ENCODE assay signal across 9 mouse cellular contexts in genomic region chr8:111717866-111718265, GRCm38 (mm10). TPM values are rescaled to one million over a fixed set of nuclear protein-coding genes. Genes with fewer than 3 reads are reported as not detected.
A peak's percentile ranks its signal among the peaks of the same experiment; 100 is the strongest.
DNase-seq lines count a peak whose midpoint lies in the region; ATAC-seq and TF ChIP-seq lines count a peak whose summit lies in the region.
"Had no signal": no experiment of that assay in that cellular context is flagged by ENCODE, and none has a peak within 500 bp of the region (broad histone marks: within the 10 kb centered on the region; RNA-seq: fewer than 3 reads in every experiment).

No protein-coding gene starts in this region.

- no peak for TF ChIP-seq EP300 in heart, postnatal 0 days (IDR thresholded peaks at IDR 0.05; ENCODE audit: low read depth)

- H3K4me3 ChIP-seq in cortical plate, adult 2 months (ENCODE audit: insufficient read depth, low read length) = no peak overlapping the region
- H3K4me3 ChIP-seq in heart, postnatal 0 days (ENCODE audit: low read depth, low read length) = no peak overlapping the region
- no peak overlapping the region for H3K4me3 ChIP-seq in limb, embryonic 15.5 days
- H3K4me3 ChIP-seq in midbrain, embryonic 15.5 days = no peak overlapping the region

- peak overlapping the region; percentile 86 for H3K27ac ChIP-seq in cortical plate, adult 2 months (ENCODE audit: insufficient read depth, low read length)
- H3K27ac ChIP-seq in heart, postnatal 0 days (ENCODE audit: low read depth) = peak overlapping the region; percentile 100
- H3K27ac ChIP-seq in limb, embryonic 15.5 days = peak overlapping the region; percentile 95
- peak overlapping the region; percentile 92 for H3K27ac ChIP-seq in midbrain, embryonic 15.5 days

- peak overlapping the region; percentile 68 for H3K9ac ChIP-seq in heart, postnatal 0 days (replicated peaks; ENCODE audit: low read depth, low read length)
- H3K9ac ChIP-seq in limb, embryonic 15.5 days = no peak overlapping the region
- peak overlapping the region; percentile 19; the same call in 1 of the 2 replicates for H3K9ac ChIP-seq in midbrain, embryonic 15.5 days

- H3K36me3 ChIP-seq in heart, postnatal 0 days (replicated peaks; ENCODE audit: control insufficient read depth, insufficient read depth, low read length) = peaks cover 52% of the 10 kb centered on the region
- H3K36me3 ChIP-seq in limb, embryonic 15.5 days = peaks cover 55% of the 10 kb centered on the region
- H3K36me3 ChIP-seq in midbrain, embryonic 15.5 days (replicated peaks) = peaks cover 22% of the 10 kb centered on the region
- H3K36me3 ChIP-seq: G1E had no signal

- 0 out of 2 replicates have a peak, but pooled peaks have one; percentile 1 for ATAC-seq in heart, postnatal 0 days (ENCODE audit: insufficient read depth, low read depth)
- ATAC-seq in limb, embryonic 15.5 days (ENCODE audit: insufficient number of reproducible peaks, low FRiP score, low TSS enrichment, low read depth) = no peak
- no peak for ATAC-seq in midbrain, embryonic 15.5 days (replicated peaks)

- no peak for TF ChIP-seq CTCF in cortical plate, adult 2 months (IDR thresholded peaks at IDR 0.05; ENCODE audit: extremely low read depth, insufficient read depth, low read length)
- TF ChIP-seq CTCF in heart, postnatal 0 days (IDR thresholded peaks at IDR 0.05; ENCODE audit: low read depth) = peak; percentile 48

- H3K4me2 ChIP-seq in heart, postnatal 0 days (ENCODE audit: low read depth, low read length) = peak overlapping the region; percentile 36; the same call in 1 of the 2 replicates
- H3K4me2 ChIP-seq in limb, embryonic 15.5 days = no peak overlapping the region
- peak overlapping the region; percentile 26; the same call in 1 of the 2 replicates for H3K4me2 ChIP-seq in midbrain, embryonic 15.5 days

- no peaks in the 10 kb centered on the region for H3K27me3 ChIP-seq in heart, postnatal 0 days (ENCODE audit: control insufficient read depth, insufficient read depth, low read length)
- no peaks in the 10 kb centered on the region for H3K27me3 ChIP-seq in limb, embryonic 15.5 days
- H3K27me3 ChIP-seq in midbrain, embryonic 15.5 days (replicated peaks) = no peaks in the 10 kb centered on the region

- H3K4me1 ChIP-seq in cortical plate, adult 2 months (ENCODE audit: control insufficient read depth, insufficient read depth, low read length) = peaks cover 21% of the 10 kb centered on the region
- peaks cover 31% of the 10 kb centered on the region for H3K4me1 ChIP-seq in heart, postnatal 0 days (ENCODE audit: control insufficient read depth, insufficient read depth)
- H3K4me1 ChIP-seq in limb, embryonic 15.5 days = peaks cover 34% of the 10 kb centered on the region
- H3K4me1 ChIP-seq in midbrain, embryonic 15.5 days = peaks cover 37% of the 10 kb centered on the region

- no peak for TF ChIP-seq POLR2A in cortical plate, adult 2 months (IDR thresholded peaks at IDR 0.05; ENCODE audit: extremely low read depth, insufficient read depth, low read length)

- 24% methylated on average over 6 of the region's 6 CpGs for WGBS in heart, postnatal 0 days
- 65% methylated on average over 6 of the region's 6 CpGs for WGBS in limb, embryonic 15.5 days
- 31% methylated on average over 6 of the region's 6 CpGs for WGBS in midbrain, embryonic 15.5 days

- no peaks in the 10 kb centered on the region for H3K9me3 ChIP-seq in heart, postnatal 0 days (replicated peaks; ENCODE audit: control insufficient read depth, low read length)
- H3K9me3 ChIP-seq in limb, embryonic 15.5 days = no peaks in the 10 kb centered on the region
- no peaks in the 10 kb centered on the region for H3K9me3 ChIP-seq in midbrain, embryonic 15.5 days
- H3K9me3 ChIP-seq: G1E had no signal

- peak; percentile 34 for DNase-seq in kidney, adult 11 months
- no peak for DNase-seq in kidney, adult 9 months
- DNase-seq in heart, postnatal 0 days (ENCODE audit: low spot score) = no peak
- no peak for DNase-seq in thymus, adult 18-20 months
- DNase-seq in layer of hippocampus, postnatal 36 days = no peak

RNA-seq across cellular contexts. Expression of gene Bcar1, which starts 25.7 kb away (rescaled TPM):
- polyA plus RNA-seq in cortical plate, adult 2 months (2012; rRNA removed) = 52.3 and 56.5 TPM in 2 replicates
- total RNA-seq in heart, postnatal 0 days (2014; rRNA removed; ENCODE audit: low replicate concordance) = 53.2 and 81.5 TPM in 2 replicates
- 25.6 and 27.9 TPM in 2 replicates for polyA plus RNA-seq in heart, postnatal 0 days (2015; fragmentation: Nextera tagmentation; extraction: Ambion mirVana)
- 35.3 and 35.4 TPM in 2 replicates for polyA plus RNA-seq in limb, embryonic 15.5 days (2015; fragmentation: Nextera tagmentation; extraction: Ambion mirVana)
- 51.9 and 55.8 TPM in 2 replicates for polyA plus RNA-seq in midbrain, embryonic 15.5 days (2015; fragmentation: Nextera tagmentation; extraction: Ambion mirVana)
- 10 to 100 TPM; 62.2 to 69.7 TPM for total RNA-seq in layer of hippocampus, postnatal 36 days (2021)

RNA-seq across cellular contexts. Expression of gene Ctrb1, which starts 27.1 kb away (rescaled TPM):
- polyA plus RNA-seq in cortical plate, adult 2 months (2012; rRNA removed) = 0.25 TPM in 1 of 2 replicates, not detected in the other
- total RNA-seq in heart, postnatal 0 days (2014; rRNA removed; ENCODE audit: low replicate concordance) = 0.62 and 3.4 TPM in 2 replicates
- polyA plus RNA-seq in heart, postnatal 0 days (2015; fragmentation: Nextera tagmentation; extraction: Ambion mirVana) = not detected in 2 replicates
- 0.28 and 1.6 TPM in 2 replicates for polyA plus RNA-seq in limb, embryonic 15.5 days (2015; fragmentation: Nextera tagmentation; extraction: Ambion mirVana)
- 2.5 TPM in 1 of 2 replicates, not detected in the other for polyA plus RNA-seq in midbrain, embryonic 15.5 days (2015; fragmentation: Nextera tagmentation; extraction: Ambion mirVana)
- total RNA-seq in layer of hippocampus, postnatal 36 days (2021) = not detected
- total RNA-seq: G1E had no signal
- polyA plus RNA-seq: G1E had no signal
